Comparison of ENCODE assay signal across 25 mouse cellular contexts in genomic region chr6:94898881-94899280, GRCm38 (mm10).
A peak's percentile ranks its signal among the peaks of the same experiment; 100 is the strongest.
DNase-seq lines count a peak whose midpoint lies in the region; ATAC-seq and TF ChIP-seq lines count a peak whose summit lies in the region.
"Had no signal": no experiment of that assay in that cellular context is flagged by ENCODE, and none has a peak within 500 bp of the region (broad histone marks: within the 10 kb centered on the region; RNA-seq: fewer than 3 reads in every experiment).

No protein-coding gene starts in this region.

- no peaks in the 10 kb centered on the region for H3K9me3 ChIP-seq in kidney, embryonic 15.5 days (replicated peaks)
- no peaks in the 10 kb centered on the region for H3K9me3 ChIP-seq in lung, postnatal 0 days (ENCODE audit: low read length)
- H3K9me3 ChIP-seq: embryonic facial prominence, embryonic 12.5 days; embryonic facial prominence, embryonic 15.5 days; heart, embryonic 12.5 days; heart, embryonic 15.5 days; hindbrain, embryonic 10.5 days; hindbrain, embryonic 13.5 days had no signal

- TF ChIP-seq CTCF in lung, postnatal 0 days (IDR thresholded peaks at IDR 0.05) = no peak

- no peak overlapping the region for H3K9ac ChIP-seq in kidney, embryonic 15.5 days
- H3K9ac ChIP-seq in lung, postnatal 0 days (replicated peaks; ENCODE audit: low read depth) = no peak overlapping the region
- H3K9ac ChIP-seq: embryonic facial prominence, embryonic 12.5 days; embryonic facial prominence, embryonic 15.5 days; heart, embryonic 12.5 days; heart, embryonic 15.5 days; hindbrain, embryonic 13.5 days had no signal

- 93% methylated on average over 9 of the region's 9 CpGs for WGBS in kidney, embryonic 15.5 days
- 76% methylated on average over 9 of the region's 9 CpGs for WGBS in lung, postnatal 0 days

- H3K4me1 ChIP-seq in kidney, embryonic 15.5 days = no peaks in the 10 kb centered on the region
- H3K4me1 ChIP-seq in lung, postnatal 0 days (ENCODE audit: insufficient read depth, low read depth, low read length) = no peaks in the 10 kb centered on the region
- H3K4me1 ChIP-seq: heart, embryonic 12.5 days; heart, embryonic 15.5 days; hindbrain, embryonic 10.5 days; hindbrain, embryonic 13.5 days had no signal

- H3K4me2 ChIP-seq in kidney, embryonic 15.5 days = no peak overlapping the region
- H3K4me2 ChIP-seq in lung, postnatal 0 days (replicated peaks; ENCODE audit: low read depth, low read length) = no peak overlapping the region
- H3K4me2 ChIP-seq: embryonic facial prominence, embryonic 12.5 days; embryonic facial prominence, embryonic 15.5 days; heart, embryonic 12.5 days; heart, embryonic 15.5 days; hindbrain, embryonic 13.5 days had no signal

- no peak overlapping the region for H3K27ac ChIP-seq in kidney, embryonic 15.5 days
- no peak overlapping the region for H3K27ac ChIP-seq in lung, postnatal 0 days (ENCODE audit: low read length)
- H3K27ac ChIP-seq: embryonic facial prominence, embryonic 12.5 days; embryonic facial prominence, embryonic 15.5 days; heart, embryonic 15.5 days; hindbrain, embryonic 10.5 days; hindbrain, embryonic 13.5 days had no signal

- no peak for ATAC-seq in kidney, embryonic 15.5 days (replicated peaks; ENCODE audit: low FRiP score)
- ATAC-seq in lung, postnatal 0 days = no peak
- ATAC-seq: CD4-positive, CD25-positive, alpha-beta regulatory T cell, adult 4 months; forebrain, embryonic 16.5 days; hindbrain, embryonic 16.5 days had no signal

- no peak overlapping the region for H3K4me3 ChIP-seq in kidney, embryonic 15.5 days (replicated peaks)
- H3K4me3 ChIP-seq in lung, postnatal 0 days (ENCODE audit: low read depth, low read length) = no peak overlapping the region
- H3K4me3 ChIP-seq: embryonic facial prominence, embryonic 12.5 days; embryonic facial prominence, embryonic 15.5 days; heart, embryonic 12.5 days; heart, embryonic 15.5 days; hindbrain, embryonic 10.5 days; hindbrain, embryonic 13.5 days had no signal

- no peak for TF ChIP-seq EP300 in lung, postnatal 0 days (IDR thresholded peaks at IDR 0.05)

- DNase-seq in kidney, adult 11 months = peak; percentile 12
- DNase-seq in kidney, adult 8-10 months = peak; percentile 6 to 17
- DNase-seq in kidney, postnatal 10 days = no peak
- DNase-seq in lung, postnatal 0 days (ENCODE audit: low spot score) = peak; percentile 28
- no peak for DNase-seq in lung, postnatal 10 days
- no peak for DNase-seq in cerebellum, adult 11-12 months
- DNase-seq: adrenal gland, adult 2 months; adrenal gland, postnatal 14 days; cerebellum, adult 2 months; cerebellum, adult 9-11 months; cerebellum, postnatal 25 days; gastrocnemius, postnatal 10 days; gastrocnemius, postnatal 36 days; heart, postnatal 10 days; heart, postnatal 36 days had no signal

- no peaks in the 10 kb centered on the region for H3K36me3 ChIP-seq in kidney, embryonic 15.5 days
- H3K36me3 ChIP-seq in lung, postnatal 0 days (ENCODE audit: insufficient read depth, low read length) = no peaks in the 10 kb centered on the region
- H3K36me3 ChIP-seq: embryonic facial prominence, embryonic 12.5 days; embryonic facial prominence, embryonic 15.5 days; heart, embryonic 12.5 days; heart, embryonic 15.5 days; hindbrain, embryonic 10.5 days; hindbrain, embryonic 13.5 days had no signal

- no peaks in the 10 kb centered on the region for H3K27me3 ChIP-seq in kidney, embryonic 15.5 days
- H3K27me3 ChIP-seq in lung, postnatal 0 days (replicated peaks; ENCODE audit: insufficient read depth, low read length) = no peaks in the 10 kb centered on the region
- H3K27me3 ChIP-seq: embryonic facial prominence, embryonic 12.5 days; embryonic facial prominence, embryonic 15.5 days; heart, embryonic 12.5 days; heart, embryonic 15.5 days; hindbrain, embryonic 13.5 days had no signal

Comparison
In these comparisons a context has a peak if more than half of its experiments do, and no peak if none do; other contexts are left out.
1. DNase-seq: peak in kidney, adult 11 months (single experiment), kidney, adult 8-10 months (2 of 2) and lung, postnatal 0 days (single experiment); none in kidney, postnatal 10 days (single experiment), lung, postnatal 10 days (single experiment) and cerebellum, adult 11-12 months (single experiment).